Mouse (Mus musculus): ENCODE results near the gene Ptpro. TPM values are rescaled to one million over a fixed set of nuclear protein-coding genes. Genes with fewer than 3 reads are reported as not detected.
A peak's percentile ranks its signal among the peaks of the same experiment; 100 is the strongest.
"Not testable (repeated sequence)": the region's sequence is repeated elsewhere in the genome, so short reads cannot be mapped to it uniquely, and the experiment has no call there.

Ptpro gene
- polyA plus RNA-seq, 1 experiment from 2014 or later, result 36.1 TPM

DNA sequence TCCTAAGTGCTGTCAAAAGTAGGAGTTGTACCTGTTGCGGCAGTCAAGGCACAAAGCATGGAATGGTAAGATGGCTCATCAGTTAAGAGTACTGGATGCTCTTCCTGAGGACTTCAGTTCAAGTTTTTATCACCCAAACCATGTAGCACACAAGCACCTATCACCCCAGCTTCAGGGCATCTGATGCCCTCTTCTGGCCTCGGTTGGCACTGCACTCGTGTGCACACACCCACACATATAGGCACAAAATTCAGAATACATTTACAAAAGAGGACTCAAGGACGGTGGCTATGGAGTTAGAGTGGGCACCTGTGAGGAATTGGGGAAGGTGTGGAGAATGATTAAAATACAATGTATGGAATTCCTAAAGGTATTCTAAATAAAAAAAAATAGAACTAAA, 217.4 kb downstream of the Ptpro start:
- Histone ChIP-seq H3K9ac (no peak overlapping the region), H3K4me3 (no peak overlapping the region), H3K4me2 (no peak overlapping the region), H3K4me1 (replicated peaks) (peaks cover 23% of the 10 kb centered on the region), H3K36me3 (no peaks in the 10 kb centered on the region), H3K27me3 (no peaks in the 10 kb centered on the region), H3K9me3 (no peaks in the 10 kb centered on the region), H3K27ac (no peak overlapping the region)
- no peak for ATAC-seq (ENCODE audit: low FRiP score)
- 96% methylated on average over 4 of the region's 4 CpGs for WGBS

GRCm38 (mm10) chr6:137470901-137471598, 218.9 kb downstream of the Ptpro start:
- H3K4me1 ChIP-seq (replicated peaks), result peaks cover 19% of the 10 kb centered on the region
- no peaks in the 10 kb centered on the region for H3K9me3 ChIP-seq
- H3K36me3 ChIP-seq, result no peaks in the 10 kb centered on the region
- no peak overlapping the region for H3K4me2 ChIP-seq
- H3K9ac ChIP-seq, result no peak overlapping the region
- no peaks in the 10 kb centered on the region for H3K27me3 ChIP-seq
- H3K4me3 ChIP-seq, result no peak overlapping the region
- peak overlapping the region; percentile 60 for H3K27ac ChIP-seq
- ATAC-seq (ENCODE audit: low FRiP score), result peak; percentile 65
- 46% methylated on average over 11 of the region's 11 CpGs for WGBS

DNA sequence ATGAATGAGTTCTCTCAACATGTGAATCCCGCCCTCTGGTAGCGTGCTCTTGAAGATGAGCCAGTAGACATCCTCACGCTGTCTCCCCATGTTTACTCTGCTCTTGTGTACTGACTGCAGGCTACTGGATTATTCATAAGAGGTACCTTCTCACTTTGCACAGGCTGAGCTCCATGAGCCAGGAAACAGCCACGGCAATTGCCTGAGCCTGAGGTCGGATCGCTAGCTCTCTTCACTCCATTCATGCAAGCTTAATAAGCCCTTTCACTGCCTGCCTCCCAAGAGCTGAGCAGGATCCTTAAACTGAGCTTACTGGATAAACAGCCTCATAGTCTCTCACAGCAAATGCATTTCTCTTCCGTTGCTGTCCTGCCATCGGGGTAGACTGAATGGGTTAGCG, 220.0 kb downstream of the Ptpro start:
- peak; percentile 60; the same call in 1 of the 2 replicates for ATAC-seq (ENCODE audit: low FRiP score)
- WGBS, result 51% methylated on average over 9 of the region's 9 CpGs

GRCm38 (mm10) chr6:137473433-137473832, 221.3 kb downstream of the Ptpro start:
- peaks cover 19% of the 10 kb centered on the region for H3K4me1 ChIP-seq (replicated peaks)

More for the DNA sequence above, 220.0 kb downstream of the Ptpro start:
- H3K4me1 ChIP-seq (replicated peaks), result peaks cover 19% of the 10 kb centered on the region
- no peaks in the 10 kb centered on the region for H3K27me3 ChIP-seq
- no peak overlapping the region for H3K9ac ChIP-seq
- H3K4me3 ChIP-seq, result no peak overlapping the region
- H3K27ac ChIP-seq, result peak overlapping the region; percentile 4; the same call in 1 of the 2 replicates
- H3K36me3 ChIP-seq, result peaks cover 7% of the 10 kb centered on the region
- no peak overlapping the region for H3K4me2 ChIP-seq
- no peaks in the 10 kb centered on the region for H3K9me3 ChIP-seq

GRCm38 (mm10) chr6:137475695-137476094, 223.6 kb downstream of the Ptpro start:
- 95% methylated on average over 5 of the region's 5 CpGs for WGBS
- H3K9me3 ChIP-seq; H3K4me3 ChIP-seq; ATAC-seq (ENCODE audit: low FRiP score); H3K4me2 ChIP-seq; H3K9ac ChIP-seq; H3K27ac ChIP-seq; H3K27me3 ChIP-seq: not testable (repeated sequence)
- H3K36me3 ChIP-seq, result peaks cover 13% of the 10 kb centered on the region
- peaks cover 14% of the 10 kb centered on the region for H3K4me1 ChIP-seq (replicated peaks)

More at GRCm38 (mm10) chr6:137473433-137473832, 221.3 kb downstream of the Ptpro start:
- 78% methylated on average over 1 of the region's 1 CpGs for WGBS
- no peak for ATAC-seq (ENCODE audit: low FRiP score)
- Histone ChIP-seq H3K9me3 (no peaks in the 10 kb centered on the region), H3K4me2 (no peak overlapping the region), H3K4me3 (no peak overlapping the region), H3K9ac (no peak overlapping the region), H3K27me3 (no peaks in the 10 kb centered on the region), H3K27ac (no peak overlapping the region), H3K36me3 (peaks cover 7% of the 10 kb centered on the region)

DNA sequence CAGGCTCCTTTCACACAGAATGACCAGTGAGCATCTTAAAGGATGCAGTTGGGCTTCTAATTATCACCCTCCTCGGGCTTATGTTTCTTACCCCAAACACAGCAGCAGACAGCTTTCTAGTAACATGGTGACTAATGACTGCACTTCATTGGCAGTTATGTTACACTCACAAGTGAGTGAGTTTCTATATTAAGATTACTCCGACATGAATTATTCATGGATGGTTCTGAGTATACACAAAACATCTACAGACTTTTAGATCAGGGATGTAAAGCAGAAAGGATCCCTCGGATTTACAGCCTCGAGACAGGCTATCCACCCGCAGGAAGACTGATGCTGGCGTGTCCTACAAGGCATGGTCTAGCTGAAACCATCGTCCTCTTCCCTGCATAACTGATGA, 230.8 kb downstream of the Ptpro start:
- Histone ChIP-seq H3K4me3 (no peak overlapping the region), H3K9me3 (no peaks in the 10 kb centered on the region), H3K9ac (no peak overlapping the region), H3K4me1 (replicated peaks) (no peaks in the 10 kb centered on the region), H3K4me2 (no peak overlapping the region), H3K27me3 (no peaks in the 10 kb centered on the region), H3K36me3 (peaks cover 11% of the 10 kb centered on the region; the same call in 1 of the 2 replicates), H3K27ac (no peak overlapping the region)
- WGBS, result 71% methylated on average over 7 of the region's 7 CpGs
- ATAC-seq (ENCODE audit: low FRiP score), result no peak

DNA sequence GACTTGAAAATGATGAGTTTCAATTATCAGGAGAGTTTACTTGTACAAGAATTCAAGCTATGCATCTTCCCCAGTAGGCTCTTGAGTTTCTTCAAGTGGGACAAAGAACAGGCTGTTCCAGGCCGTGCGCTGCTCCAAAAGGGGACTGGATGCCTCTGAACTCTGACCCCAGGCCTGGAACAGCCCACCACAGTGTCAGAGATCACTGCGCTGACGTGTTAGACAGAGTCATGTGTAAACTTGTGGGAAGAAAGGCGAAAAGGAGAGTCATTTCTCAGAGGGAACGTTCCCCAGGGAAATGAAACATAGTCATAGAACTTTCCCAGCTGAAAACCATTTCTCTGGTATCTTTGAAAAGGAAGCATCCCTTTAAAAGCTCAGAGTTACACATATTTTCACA, 235.3 kb downstream of the Ptpro start:
- Histone ChIP-seq H3K9ac (no peak overlapping the region), H3K36me3 (no peaks in the 10 kb centered on the region), H3K9me3 (no peaks in the 10 kb centered on the region), H3K4me3 (no peak overlapping the region), H3K4me1 (replicated peaks) (no peaks in the 10 kb centered on the region), H3K27ac (no peak overlapping the region), H3K4me2 (no peak overlapping the region), H3K27me3 (no peaks in the 10 kb centered on the region)
- WGBS, result 46% methylated on average over 6 of the region's 6 CpGs
- no peak for ATAC-seq (ENCODE audit: low FRiP score)

- Histone ChIP-seq H3K27ac (no peak overlapping the region), H3K4me1 (replicated peaks) (no peaks in the 10 kb centered on the region), H3K27me3 (no peaks in the 10 kb centered on the region), H3K9me3 (no peaks in the 10 kb centered on the region), H3K9ac (no peak overlapping the region), H3K4me3 (no peak overlapping the region), H3K36me3 (no peaks in the 10 kb centered on the region), H3K4me2 (no peak overlapping the region)
- 91% methylated on average over 14 of the region's 14 CpGs for WGBS
- no peak for ATAC-seq (ENCODE audit: low FRiP score)
These were observed 238.0 kb downstream of the Ptpro start for GRCm38 (mm10) chr6:137490115-137490514.

DNA sequence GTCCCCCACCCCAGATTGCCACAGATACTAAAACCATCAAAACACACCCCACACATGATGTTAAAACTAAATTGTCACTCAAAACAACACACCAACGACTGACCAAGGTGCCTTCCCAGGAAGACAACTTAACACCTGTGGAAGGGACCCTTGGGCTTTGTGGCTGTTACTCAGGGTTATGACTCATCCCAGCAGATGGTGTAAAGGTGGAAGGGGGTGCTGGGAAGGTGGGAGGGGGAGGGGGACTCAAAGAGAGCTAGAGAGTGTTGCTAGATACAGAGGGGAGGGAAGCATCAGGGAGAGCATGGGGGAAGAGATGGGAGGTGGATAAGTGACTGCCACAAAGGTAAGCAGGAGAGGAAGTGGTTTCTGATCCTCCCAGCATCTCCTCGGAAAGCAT, 239.5 kb downstream of the Ptpro start:
- 85% methylated on average over 2 of the region's 2 CpGs for WGBS
- no peak for ATAC-seq (ENCODE audit: low FRiP score)
- H3K9me3 ChIP-seq, result no peaks in the 10 kb centered on the region
- no peak overlapping the region for H3K4me2 ChIP-seq
- H3K9ac ChIP-seq, result no peak overlapping the region
- no peak overlapping the region for H3K4me3 ChIP-seq
- H3K4me1 ChIP-seq (replicated peaks), result no peaks in the 10 kb centered on the region
- no peaks in the 10 kb centered on the region for H3K27me3 ChIP-seq
- no peak overlapping the region for H3K27ac ChIP-seq
- no peaks in the 10 kb centered on the region for H3K36me3 ChIP-seq

DNA sequence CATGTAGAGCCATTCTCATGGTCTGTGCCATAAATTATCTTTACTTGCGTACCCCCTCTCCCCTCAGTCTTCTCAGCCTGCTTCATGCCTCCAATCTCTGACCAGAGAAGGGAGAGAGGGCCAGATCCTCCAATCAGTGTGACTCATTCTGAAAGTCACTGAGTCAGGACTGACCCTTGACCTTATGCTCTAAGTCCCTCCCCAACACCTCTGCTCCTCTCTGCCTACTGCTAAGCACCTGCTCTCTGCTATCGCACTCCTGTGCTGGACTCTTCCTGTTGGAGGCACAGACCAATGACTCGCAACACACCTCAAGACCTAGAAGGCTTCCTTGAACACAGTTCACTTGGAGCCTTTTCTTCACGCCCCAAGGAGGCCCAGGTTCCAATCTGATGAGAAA, 240.5 kb downstream of the Ptpro start:
- H3K9me3 ChIP-seq, result no peaks in the 10 kb centered on the region
- no peaks in the 10 kb centered on the region for H3K36me3 ChIP-seq
- no peak for ATAC-seq (ENCODE audit: low FRiP score)
- H3K4me2 ChIP-seq, result no peak overlapping the region
- no peak overlapping the region for H3K27ac ChIP-seq
- no peak overlapping the region for H3K4me3 ChIP-seq
- WGBS, result 93% methylated on average over 4 of the region's 4 CpGs
- H3K9ac ChIP-seq, result no peak overlapping the region
- H3K27me3 ChIP-seq, result no peaks in the 10 kb centered on the region
- H3K4me1 ChIP-seq (replicated peaks), result no peaks in the 10 kb centered on the region

- ATAC-seq (ENCODE audit: low FRiP score), result no peak
- WGBS, result 85% methylated on average over 17 of the region's 17 CpGs
- Histone ChIP-seq H3K27me3 (no peaks in the 10 kb centered on the region), H3K4me2 (no peak overlapping the region), H3K9me3 (no peaks in the 10 kb centered on the region), H3K36me3 (no peaks in the 10 kb centered on the region), H3K9ac (no peak overlapping the region), H3K27ac (no peak overlapping the region), H3K4me1 (replicated peaks) (no peaks in the 10 kb centered on the region), H3K4me3 (no peak overlapping the region)
These were observed 241.4 kb downstream of the Ptpro start for GRCm38 (mm10) chr6:137493211-137494135.

- no peak overlapping the region for H3K4me2 ChIP-seq
- H3K9ac ChIP-seq, result no peak overlapping the region
- ATAC-seq (ENCODE audit: low FRiP score), result no peak
- no peaks in the 10 kb centered on the region for H3K9me3 ChIP-seq
- no peaks in the 10 kb centered on the region for H3K4me1 ChIP-seq (replicated peaks)
- H3K36me3 ChIP-seq, result no peaks in the 10 kb centered on the region
- no peak overlapping the region for H3K4me3 ChIP-seq
- H3K27me3 ChIP-seq, result no peaks in the 10 kb centered on the region
- no peak overlapping the region for H3K27ac ChIP-seq
These were observed 242.0 kb downstream of the Ptpro start for GRCm38 (mm10) chr6:137494136-137494475.

Data from hindbrain, embryonic 13.5 days (tissue).